Mouse (Mus musculus): Measurements from ENCODE around the gene Zfp978. TPM values are rescaled to one million over a fixed set of nuclear protein-coding genes. Genes with fewer than 3 reads are reported as not detected.
"Not testable (repeated sequence)": the region's sequence is repeated elsewhere in the genome, so short reads cannot be mapped to it uniquely, and the experiment has no call there.

The Zfp978 gene
- polyA plus RNA-seq, 1 experiment from 2014 or later = 0.26 TPM

GRCm38 (mm10) chr4:147348906-147349686 lies 12.0 kb upstream of the Zfp978 start:
- not testable (repeated sequence) for H3K36me3 ChIP-seq (ENCODE audit: control insufficient read depth, insufficient read depth, low read length); H3K27ac ChIP-seq (ENCODE audit: low read length); H3K4me2 ChIP-seq (replicated peaks; ENCODE audit: low read depth, low read length); H3K4me1 ChIP-seq (ENCODE audit: control insufficient read depth, insufficient read depth, low read length); ATAC-seq (ENCODE audit: insufficient number of reproducible peaks, insufficient read depth, low FRiP score, low read depth); H3K27me3 ChIP-seq (ENCODE audit: control insufficient read depth, insufficient read depth, low read length); H3K4me3 ChIP-seq (ENCODE audit: low read depth, low read length); H3K9ac ChIP-seq (replicated peaks; ENCODE audit: low read depth, low read length)
- 89% methylated on average over 18 of the region's 19 CpGs for WGBS
- H3K9me3 ChIP-seq (ENCODE audit: control insufficient read depth, low read depth, low read length) = peaks cover 43% of the 10 kb centered on the region

GRCm38 (mm10) chr4:147349687-147350415 lies 11.3 kb upstream of the Zfp978 start:
- not testable (repeated sequence) for H3K4me1 ChIP-seq (ENCODE audit: control insufficient read depth, insufficient read depth, low read length); ATAC-seq (ENCODE audit: insufficient number of reproducible peaks, insufficient read depth, low FRiP score, low read depth); H3K27me3 ChIP-seq (ENCODE audit: control insufficient read depth, insufficient read depth, low read length); H3K9ac ChIP-seq (replicated peaks; ENCODE audit: low read depth, low read length); H3K4me3 ChIP-seq (ENCODE audit: low read depth, low read length); H3K36me3 ChIP-seq (ENCODE audit: control insufficient read depth, insufficient read depth, low read length); H3K27ac ChIP-seq (ENCODE audit: low read length); H3K4me2 ChIP-seq (replicated peaks; ENCODE audit: low read depth, low read length)
- H3K9me3 ChIP-seq (ENCODE audit: control insufficient read depth, low read depth, low read length) = peaks cover 43% of the 10 kb centered on the region
- WGBS = 82% methylated on average over 9 of the region's 9 CpGs

GRCm38 (mm10) chr4:147350541-147350940 lies 10.6 kb upstream of the Zfp978 start:
- WGBS = 80% methylated on average over 2 of the region's 2 CpGs
- peaks cover 43% of the 10 kb centered on the region for H3K9me3 ChIP-seq (ENCODE audit: control insufficient read depth, low read depth, low read length)
- not testable (repeated sequence) for ATAC-seq (ENCODE audit: insufficient number of reproducible peaks, insufficient read depth, low FRiP score, low read depth); H3K9ac ChIP-seq (replicated peaks; ENCODE audit: low read depth, low read length); H3K4me1 ChIP-seq (ENCODE audit: control insufficient read depth, insufficient read depth, low read length); H3K4me3 ChIP-seq (ENCODE audit: low read depth, low read length); H3K27ac ChIP-seq (ENCODE audit: low read length); H3K27me3 ChIP-seq (ENCODE audit: control insufficient read depth, insufficient read depth, low read length); H3K36me3 ChIP-seq (ENCODE audit: control insufficient read depth, insufficient read depth, low read length); H3K4me2 ChIP-seq (replicated peaks; ENCODE audit: low read depth, low read length)

- H3K36me3 ChIP-seq (ENCODE audit: control insufficient read depth, insufficient read depth, low read length); H3K4me2 ChIP-seq (replicated peaks; ENCODE audit: low read depth, low read length); H3K9ac ChIP-seq (replicated peaks; ENCODE audit: low read depth, low read length); H3K27ac ChIP-seq (ENCODE audit: low read length); H3K27me3 ChIP-seq (ENCODE audit: control insufficient read depth, insufficient read depth, low read length); ATAC-seq (ENCODE audit: insufficient number of reproducible peaks, insufficient read depth, low FRiP score, low read depth); H3K4me3 ChIP-seq (ENCODE audit: low read depth, low read length); H3K4me1 ChIP-seq (ENCODE audit: control insufficient read depth, insufficient read depth, low read length): not testable (repeated sequence)
- 84% methylated on average over 9 of the region's 13 CpGs for WGBS
- peaks cover 41% of the 10 kb centered on the region for H3K9me3 ChIP-seq (ENCODE audit: control insufficient read depth, low read depth, low read length)
These were observed 9.6 kb upstream of the Zfp978 start for GRCm38 (mm10) chr4:147351376-147351980.

GRCm38 (mm10) chr4:147353626-147354025 lies 7.5 kb upstream of the Zfp978 start:
- not testable (repeated sequence) for H3K4me1 ChIP-seq (ENCODE audit: control insufficient read depth, insufficient read depth, low read length); H3K4me3 ChIP-seq (ENCODE audit: low read depth, low read length); H3K27ac ChIP-seq (ENCODE audit: low read length); H3K9ac ChIP-seq (replicated peaks; ENCODE audit: low read depth, low read length); H3K4me2 ChIP-seq (replicated peaks; ENCODE audit: low read depth, low read length); H3K27me3 ChIP-seq (ENCODE audit: control insufficient read depth, insufficient read depth, low read length); ATAC-seq (ENCODE audit: insufficient number of reproducible peaks, insufficient read depth, low FRiP score, low read depth); H3K36me3 ChIP-seq (ENCODE audit: control insufficient read depth, insufficient read depth, low read length)
- 79% methylated on average over 4 of the region's 4 CpGs for WGBS
- peaks cover 26% of the 10 kb centered on the region for H3K9me3 ChIP-seq (ENCODE audit: control insufficient read depth, low read depth, low read length)

- not testable (repeated sequence) for H3K36me3 ChIP-seq (ENCODE audit: control insufficient read depth, insufficient read depth, low read length); H3K27me3 ChIP-seq (ENCODE audit: control insufficient read depth, insufficient read depth, low read length); H3K9me3 ChIP-seq (ENCODE audit: control insufficient read depth, low read depth, low read length); H3K4me2 ChIP-seq (replicated peaks; ENCODE audit: low read depth, low read length); H3K4me1 ChIP-seq (ENCODE audit: control insufficient read depth, insufficient read depth, low read length); H3K9ac ChIP-seq (replicated peaks; ENCODE audit: low read depth, low read length); H3K4me3 ChIP-seq (ENCODE audit: low read depth, low read length); H3K27ac ChIP-seq (ENCODE audit: low read length); ATAC-seq (ENCODE audit: insufficient number of reproducible peaks, insufficient read depth, low FRiP score, low read depth)
- no CpG with 5 or more reads among the region's 3 CpGs for WGBS
These were observed 5.1 kb upstream of the Zfp978 start for GRCm38 (mm10) chr4:147356042-147356441.

- not testable (repeated sequence) for H3K27ac ChIP-seq (ENCODE audit: low read length); H3K4me2 ChIP-seq (replicated peaks; ENCODE audit: low read depth, low read length); H3K9ac ChIP-seq (replicated peaks; ENCODE audit: low read depth, low read length); H3K36me3 ChIP-seq (ENCODE audit: control insufficient read depth, insufficient read depth, low read length); ATAC-seq (ENCODE audit: insufficient number of reproducible peaks, insufficient read depth, low FRiP score, low read depth); H3K4me1 ChIP-seq (ENCODE audit: control insufficient read depth, insufficient read depth, low read length); H3K27me3 ChIP-seq (ENCODE audit: control insufficient read depth, insufficient read depth, low read length); H3K4me3 ChIP-seq (ENCODE audit: low read depth, low read length); H3K9me3 ChIP-seq (ENCODE audit: control insufficient read depth, low read depth, low read length)
- no CpG with 5 or more reads among the region's 2 CpGs for WGBS
These were observed 3.9 kb upstream of the Zfp978 start for GRCm38 (mm10) chr4:147357195-147357594.

- not testable (repeated sequence) for H3K4me1 ChIP-seq (ENCODE audit: control insufficient read depth, insufficient read depth, low read length); H3K36me3 ChIP-seq (ENCODE audit: control insufficient read depth, insufficient read depth, low read length); H3K9ac ChIP-seq (replicated peaks; ENCODE audit: low read depth, low read length); H3K27me3 ChIP-seq (ENCODE audit: control insufficient read depth, insufficient read depth, low read length); H3K4me3 ChIP-seq (ENCODE audit: low read depth, low read length); H3K9me3 ChIP-seq (ENCODE audit: control insufficient read depth, low read depth, low read length); H3K27ac ChIP-seq (ENCODE audit: low read length); ATAC-seq (ENCODE audit: insufficient number of reproducible peaks, insufficient read depth, low FRiP score, low read depth); H3K4me2 ChIP-seq (replicated peaks; ENCODE audit: low read depth, low read length)
- WGBS = no CpG with 5 or more reads among the region's 1 CpGs
These were observed 769 bp downstream of the Zfp978 start for GRCm38 (mm10) chr4:147361872-147362271.

Data from stomach, embryonic 14.5 days (tissue).